ENCODE assay signal across 18 mouse cellular contexts in the genomic region with DNA sequence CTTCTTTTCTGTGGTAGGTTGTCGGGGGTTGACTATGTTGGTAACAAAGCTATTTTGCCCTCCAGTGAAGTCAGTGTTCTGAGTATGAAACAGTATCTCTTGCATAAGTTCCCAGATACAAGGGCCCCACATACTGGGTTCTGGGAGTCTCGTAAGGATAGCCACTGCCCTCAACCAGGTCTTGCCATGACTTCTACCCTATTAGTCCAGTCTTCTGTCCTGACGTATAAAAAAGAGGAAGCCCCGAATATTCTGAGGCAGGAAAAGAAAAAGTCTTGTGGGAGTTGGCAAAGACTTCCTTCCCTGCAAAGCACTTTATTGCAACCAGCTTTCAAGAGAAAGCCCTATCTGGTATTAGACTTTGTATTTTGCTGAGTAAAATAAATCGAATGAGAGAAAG. TPM values are rescaled to one million over a fixed set of nuclear protein-coding genes. Genes with fewer than 3 reads are reported as not detected.
A peak's percentile ranks its signal among the peaks of the same experiment; 100 is the strongest.
DNase-seq lines count a peak whose midpoint lies in the region; ATAC-seq and TF ChIP-seq lines count a peak whose summit lies in the region.
"Had no signal": no experiment of that assay in that cellular context is flagged by ENCODE, and none has a peak within 500 bp of the region (broad histone marks: within the 10 kb centered on the region; RNA-seq: fewer than 3 reads in every experiment).

No protein-coding gene starts in this region.

- intact Hi-C loops in left cerebral cortex, adult 2 months (cut with DNase I), result no loop called here

- no peak overlapping the region for H3K4me2 ChIP-seq in kidney, postnatal 0 days (ENCODE audit: low read length)
- no peak overlapping the region for H3K4me2 ChIP-seq in midbrain, embryonic 13.5 days (replicated peaks)
- H3K4me2 ChIP-seq: liver, embryonic 11.5 days; lung, embryonic 14.5 days; midbrain, embryonic 15.5 days; stomach, embryonic 15.5 days had no signal

- H3K9ac ChIP-seq in kidney, postnatal 0 days (ENCODE audit: low read depth, low read length), result no peak overlapping the region
- no peak overlapping the region for H3K9ac ChIP-seq in midbrain, embryonic 13.5 days (replicated peaks)
- H3K9ac ChIP-seq: lung, embryonic 14.5 days; midbrain, embryonic 15.5 days; stomach, embryonic 15.5 days had no signal

- no peak overlapping the region for H3K4me3 ChIP-seq in kidney, postnatal 0 days (replicated peaks; ENCODE audit: low read depth, low read length)
- no peak overlapping the region for H3K4me3 ChIP-seq in embryonic fibroblast, embryonic 13.5 days (ENCODE audit: insufficient read depth, low read length)
- no peak overlapping the region for H3K4me3 ChIP-seq in left cerebral cortex, adult 2 months
- H3K4me3 ChIP-seq in midbrain, embryonic 13.5 days (replicated peaks), result no peak overlapping the region
- H3K4me3 ChIP-seq: midbrain, embryonic 15.5 days; stomach, embryonic 15.5 days had no signal

- TF ChIP-seq POLR2A in embryonic fibroblast, embryonic 13.5 days (IDR thresholded peaks at IDR 0.05; ENCODE audit: low read depth, low read length), result no peak

- H3K9me3 ChIP-seq in kidney, postnatal 0 days (replicated peaks; ENCODE audit: low read length), result no peaks in the 10 kb centered on the region
- H3K9me3 ChIP-seq in midbrain, embryonic 13.5 days, result no peaks in the 10 kb centered on the region
- H3K9me3 ChIP-seq: midbrain, embryonic 15.5 days; stomach, embryonic 15.5 days had no signal

- H3K4me1 ChIP-seq in kidney, postnatal 0 days (replicated peaks; ENCODE audit: insufficient read depth, low read length), result no peaks in the 10 kb centered on the region
- peaks cover 4% of the 10 kb centered on the region for H3K4me1 ChIP-seq in embryonic fibroblast, embryonic 13.5 days (ENCODE audit: control insufficient read depth, insufficient read depth, low read length)
- H3K4me1 ChIP-seq in midbrain, embryonic 13.5 days (replicated peaks), result 0 out of 2 replicates have a peak, but pooled peaks cover 3% of the 10 kb centered on the region
- H3K4me1 ChIP-seq: midbrain, embryonic 15.5 days; stomach, embryonic 15.5 days had no signal

- no peak for ATAC-seq in kidney, postnatal 0 days (replicated peaks; ENCODE audit: low FRiP score, low read depth)
- peak; percentile 79 for ATAC-seq in common myeloid progenitor, adult 5-6 weeks (replicated peaks; ENCODE audit: low read depth, poor library complexity, severe bottlenecking)
- peak; percentile 83 for ATAC-seq in megakaryocyte progenitor cell, adult 5-6 weeks (replicated peaks; ENCODE audit: poor library complexity)
- ATAC-seq in midbrain, embryonic 13.5 days, result no peak
- ATAC-seq: CD4-positive, CD25-positive, alpha-beta regulatory T cell, adult 4 months; hindbrain, embryonic 16.5 days; midbrain, embryonic 15.5 days had no signal

- peak overlapping the region; percentile 10 for H3K27ac ChIP-seq in kidney, postnatal 0 days
- H3K27ac ChIP-seq in embryonic fibroblast, embryonic 13.5 days (ENCODE audit: insufficient read depth, low read length), result peak overlapping the region; percentile 60
- no peak overlapping the region for H3K27ac ChIP-seq in left cerebral cortex, adult 2 months
- no peak overlapping the region for H3K27ac ChIP-seq in midbrain, embryonic 13.5 days
- H3K27ac ChIP-seq: midbrain, embryonic 15.5 days; stomach, embryonic 15.5 days had no signal

- TF ChIP-seq CTCF in kidney, postnatal 0 days (IDR thresholded peaks at IDR 0.05; ENCODE audit: low read depth), result no peak
- no peak for TF ChIP-seq CTCF in embryonic fibroblast, embryonic 13.5 days (IDR thresholded peaks at IDR 0.05; ENCODE audit: borderline replicate concordance, insufficient read depth, low read length)
- TF ChIP-seq CTCF in left cerebral cortex, adult 2 months (IDR thresholded peaks at IDR 0.05), result no peak

- no peaks in the 10 kb centered on the region for H3K36me3 ChIP-seq in kidney, postnatal 0 days (ENCODE audit: insufficient read depth, low read length)
- peaks cover 8% of the 10 kb centered on the region; the same call in 1 of the 2 replicates for H3K36me3 ChIP-seq in midbrain, embryonic 13.5 days
- H3K36me3 ChIP-seq: midbrain, embryonic 15.5 days; stomach, embryonic 15.5 days had no signal

- DNase-seq in kidney, postnatal 0 days (ENCODE audit: low spot score), result no peak
- DNase-seq in kidney, adult 18-20 months, result no peak
- DNase-seq in left cerebral cortex, adult 2 months (ENCODE audit: extremely low spot score in 1 of 2, low spot score in 2 of 2), result no peak
- DNase-seq: cerebellum, postnatal 10 days; embryo, embryonic 11 days; kidney, adult 8-10 months; spleen, adult 18-20 months had no signal

- no peaks in the 10 kb centered on the region for H3K27me3 ChIP-seq in kidney, postnatal 0 days (ENCODE audit: insufficient read depth, low read length)
- no peaks in the 10 kb centered on the region for H3K27me3 ChIP-seq in midbrain, embryonic 13.5 days
- H3K27me3 ChIP-seq: midbrain, embryonic 15.5 days; stomach, embryonic 15.5 days had no signal

- 57% methylated on average over 5 of the region's 5 CpGs for WGBS in kidney, postnatal 0 days
- 87% methylated on average over 5 of the region's 5 CpGs for WGBS in midbrain, embryonic 13.5 days

RNA-seq across cellular contexts. Expression of a gene that starts 26.4 kb away (rescaled TPM):
- polyA plus RNA-seq in kidney, postnatal 0 days (2015; fragmentation: Nextera tagmentation; extraction: Ambion mirVana), result 9.8 and 10.3 TPM in 2 replicates
- 4.4 and 4.6 TPM in 2 replicates for total RNA-seq in common myeloid progenitor, adult 5-6 weeks (2017)
- polyA plus RNA-seq in embryonic fibroblast, embryonic 13.5 days (2011; ENCODE audit: insufficient read length, low read depth, missing spikeins), result 0.60 TPM in 1 of 2 replicates, not detected in the other
- 4.4 and 5.4 TPM in 2 replicates for total RNA-seq in megakaryocyte progenitor cell, adult 5-6 weeks (2015)
- 6.6 and 8.5 TPM in 2 replicates for total RNA-seq in megakaryocyte progenitor cell, adult 5-6 weeks (2017)
- total RNA-seq in left cerebral cortex, adult 2 months (2021), result 1 to 10 TPM; 3.5 to 6.6 TPM
- 0.50 and 1.2 TPM in 2 replicates for polyA plus RNA-seq in midbrain, embryonic 13.5 days (2015; fragmentation: Nextera tagmentation; extraction: Ambion mirVana)
- total RNA-seq: MEL had no signal

Comparison
In these comparisons a context has a peak if more than half of its experiments do, and no peak if none do; other contexts are left out.
1. ATAC-seq: peak in common myeloid progenitor, adult 5-6 weeks (single experiment) and megakaryocyte progenitor cell, adult 5-6 weeks (single experiment); none in kidney, postnatal 0 days (single experiment) and midbrain, embryonic 13.5 days (single experiment).
2. H3K27ac ChIP-seq: peak in kidney, postnatal 0 days (single experiment) and embryonic fibroblast, embryonic 13.5 days (single experiment); none in left cerebral cortex, adult 2 months (single experiment) and midbrain, embryonic 13.5 days (single experiment).